Mouse (Mus musculus): Measurements from ENCODE around the gene Spen. TPM values are rescaled to one million over a fixed set of nuclear protein-coding genes. Genes with fewer than 3 reads are reported as not detected.
"Not testable (repeated sequence)": the region's sequence is repeated elsewhere in the genome, so short reads cannot be mapped to it uniquely, and the experiment has no call there.

Spen gene
- polyA plus RNA-seq, 1 experiment from 2014 or later: 16.7 TPM

DNA sequence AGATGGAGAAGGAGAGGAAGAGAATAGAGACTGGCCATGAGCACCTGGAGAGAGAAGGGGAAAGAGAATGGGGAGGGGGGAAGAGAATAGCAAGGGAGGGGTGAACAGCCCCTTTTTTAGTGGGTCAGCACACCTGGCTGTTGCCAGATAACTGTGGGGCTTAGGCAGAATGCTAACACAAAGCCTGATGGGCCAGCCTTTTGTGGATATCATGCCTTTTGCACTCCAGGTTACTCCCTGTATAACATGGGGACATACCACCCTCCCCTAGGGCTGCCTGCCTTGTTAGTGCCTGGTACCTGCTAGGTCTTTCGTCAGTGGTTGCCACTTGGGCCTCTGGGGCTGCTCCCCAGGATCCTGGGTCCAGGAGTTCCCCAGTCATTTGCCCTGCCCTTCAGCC is 32.4 kb upstream of the Spen start:
- no peak overlapping the region for H3K4me2 ChIP-seq
- no peaks in the 10 kb centered on the region for H3K36me3 ChIP-seq (ENCODE audit: poor library complexity, severe bottlenecking)
- no peak overlapping the region for H3K27ac ChIP-seq
- H3K9me3 ChIP-seq (replicated peaks): no peaks in the 10 kb centered on the region
- no peaks in the 10 kb centered on the region; the same call in 1 of the 2 replicates for H3K27me3 ChIP-seq
- ATAC-seq: no peak
- H3K4me1 ChIP-seq: 0 out of 2 replicates have a peak, but pooled peaks cover 3% of the 10 kb centered on the region
- H3K9ac ChIP-seq: no peak overlapping the region
- no peak overlapping the region for H3K4me3 ChIP-seq
- WGBS: 74% methylated on average over 1 of the region's 1 CpGs

DNA sequence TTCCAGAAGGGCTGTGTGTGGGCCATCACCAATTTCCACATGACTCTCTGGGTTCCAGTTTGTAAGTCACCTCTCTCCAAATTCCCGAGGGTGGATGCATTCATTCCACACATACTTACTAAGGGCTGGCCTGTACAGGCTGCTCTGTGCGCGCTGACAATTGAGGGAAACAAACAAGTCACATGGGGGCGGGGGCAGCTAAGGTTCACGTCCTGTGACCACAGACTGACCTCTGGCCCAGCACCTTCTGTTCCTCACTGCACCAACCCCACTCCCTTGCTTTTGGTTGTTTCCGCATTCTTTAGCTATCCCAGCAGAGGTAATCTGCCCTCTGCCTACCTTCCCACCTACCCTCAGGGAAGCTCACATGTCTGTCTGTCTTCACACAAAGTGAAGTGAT is 31.6 kb upstream of the Spen start:
- ATAC-seq: no peak
- no peaks in the 10 kb centered on the region; the same call in 1 of the 2 replicates for H3K27me3 ChIP-seq
- WGBS: 71% methylated on average over 6 of the region's 6 CpGs
- H3K4me3 ChIP-seq: no peak overlapping the region
- no peaks in the 10 kb centered on the region for H3K36me3 ChIP-seq (ENCODE audit: poor library complexity, severe bottlenecking)
- no peak overlapping the region for H3K9ac ChIP-seq
- H3K4me2 ChIP-seq: no peak overlapping the region
- 0 out of 2 replicates have a peak, but pooled peaks cover 2% of the 10 kb centered on the region for H3K4me1 ChIP-seq
- no peaks in the 10 kb centered on the region for H3K9me3 ChIP-seq (replicated peaks)
- H3K27ac ChIP-seq: no peak overlapping the region

DNA sequence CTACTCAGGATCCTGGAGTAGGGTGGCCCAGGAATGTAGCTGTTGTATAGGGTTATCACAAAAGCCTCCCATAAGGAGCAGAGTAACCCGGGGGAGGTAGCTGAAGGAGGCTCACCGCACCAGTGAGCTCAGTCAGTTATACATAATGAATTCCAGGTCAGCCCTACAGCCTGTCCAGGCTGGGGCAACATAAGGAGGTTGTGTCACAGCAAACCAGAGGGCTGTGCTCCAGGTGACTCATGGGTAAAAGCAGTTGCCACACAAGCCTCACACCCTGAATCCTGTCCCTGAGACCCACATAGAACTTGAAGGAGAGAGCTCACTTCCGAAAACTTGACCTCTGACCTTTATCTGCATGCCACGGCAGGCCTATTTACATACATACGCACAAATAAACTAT is 30.6 kb upstream of the Spen start:
- WGBS: 91% methylated on average over 5 of the region's 5 CpGs
- H3K4me1 ChIP-seq: no peaks in the 10 kb centered on the region
- no peak overlapping the region for H3K27ac ChIP-seq

DNA sequence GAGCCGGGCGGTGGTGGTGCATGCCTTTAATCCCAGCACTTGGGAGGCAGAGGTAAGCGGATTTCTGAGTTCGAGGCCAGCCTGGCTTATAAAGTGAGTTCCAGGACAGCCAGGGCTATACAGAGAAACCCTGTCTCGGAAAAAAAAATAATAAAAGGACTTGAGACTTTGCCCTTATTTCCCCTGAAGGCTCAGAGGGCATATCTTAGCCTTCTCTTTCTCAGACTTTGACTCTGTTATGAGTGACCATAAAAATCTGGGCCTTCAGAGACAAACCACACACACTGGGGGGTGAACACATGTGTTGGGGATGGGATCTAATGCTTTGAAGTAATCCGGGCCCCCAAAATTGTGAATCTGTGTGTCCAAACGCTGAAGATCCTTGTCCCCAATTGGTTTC is 28.8 kb upstream of the Spen start:
- H3K9ac ChIP-seq, ATAC-seq: not testable (repeated sequence)
- 91% methylated on average over 7 of the region's 7 CpGs for WGBS

More for the DNA sequence above, 30.6 kb upstream of the Spen start:
- no peaks in the 10 kb centered on the region for H3K27me3 ChIP-seq
- no peak overlapping the region for H3K9ac ChIP-seq
- no peak for ATAC-seq
- no peak overlapping the region for H3K4me2 ChIP-seq
- no peak overlapping the region for H3K4me3 ChIP-seq
- H3K9me3 ChIP-seq (replicated peaks): no peaks in the 10 kb centered on the region
- H3K36me3 ChIP-seq (ENCODE audit: poor library complexity, severe bottlenecking): no peaks in the 10 kb centered on the region

DNA sequence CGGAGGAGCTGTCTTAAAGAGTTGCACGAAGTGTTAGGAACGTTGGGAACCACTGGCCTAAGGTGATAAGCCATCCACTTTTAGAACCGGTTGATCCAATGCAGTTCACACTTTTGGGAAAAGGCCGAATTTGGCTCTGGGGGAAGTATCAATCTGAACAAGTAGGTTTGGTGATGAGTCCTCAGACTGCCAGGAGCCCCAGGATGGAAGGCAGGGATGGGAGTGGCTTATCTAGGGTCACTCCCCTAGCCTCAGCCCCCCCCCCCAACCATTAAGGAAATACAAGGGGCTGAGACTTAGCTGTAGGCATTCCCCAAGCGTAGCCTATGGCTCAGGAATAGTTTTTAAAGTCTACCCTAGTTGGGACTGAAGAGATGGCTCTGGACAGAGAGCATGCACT is 27.8 kb upstream of the Spen start:
- H3K4me2 ChIP-seq: no peak overlapping the region
- H3K27ac ChIP-seq: no peak overlapping the region
- H3K4me3 ChIP-seq: no peak overlapping the region
- no peak for ATAC-seq
- no peaks in the 10 kb centered on the region for H3K27me3 ChIP-seq
- H3K9me3 ChIP-seq (replicated peaks): no peaks in the 10 kb centered on the region
- WGBS: 87% methylated on average over 6 of the region's 6 CpGs
- H3K36me3 ChIP-seq (ENCODE audit: poor library complexity, severe bottlenecking): no peaks in the 10 kb centered on the region
- no peak overlapping the region for H3K9ac ChIP-seq
- H3K4me1 ChIP-seq: no peaks in the 10 kb centered on the region

More for the DNA sequence above, 28.8 kb upstream of the Spen start:
- H3K36me3 ChIP-seq (ENCODE audit: poor library complexity, severe bottlenecking); H3K9me3 ChIP-seq (replicated peaks); H3K4me1 ChIP-seq; H3K4me3 ChIP-seq; H3K27me3 ChIP-seq; H3K4me2 ChIP-seq; H3K27ac ChIP-seq: not testable (repeated sequence)

DNA sequence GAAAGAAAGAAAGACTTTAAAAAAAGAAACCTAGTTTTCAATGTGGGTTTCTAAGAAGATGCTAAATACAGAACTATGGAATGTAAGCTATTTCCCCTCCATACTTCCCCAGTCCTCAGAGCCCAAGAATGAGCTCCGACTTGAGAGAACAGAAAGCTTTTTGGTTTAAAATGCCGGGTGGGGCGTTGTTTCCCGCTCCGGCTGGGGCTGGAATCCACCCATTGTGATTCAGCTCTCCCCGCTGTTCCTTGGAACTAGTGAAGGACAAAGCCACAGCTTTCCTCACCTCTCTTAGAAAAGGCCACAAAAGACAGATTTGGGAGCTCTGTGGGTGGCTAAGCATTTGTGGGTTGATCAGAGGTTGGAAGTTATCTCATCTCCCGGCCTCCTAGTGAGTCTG is 26.9 kb upstream of the Spen start:
- no peak overlapping the region for H3K9ac ChIP-seq
- 7% methylated on average over 7 of the region's 7 CpGs for WGBS
- ATAC-seq: no peak
- no peak overlapping the region for H3K4me2 ChIP-seq
- H3K27ac ChIP-seq: no peak overlapping the region
- no peaks in the 10 kb centered on the region for H3K36me3 ChIP-seq (ENCODE audit: poor library complexity, severe bottlenecking)
- no peak overlapping the region for H3K4me3 ChIP-seq
- no peaks in the 10 kb centered on the region for H3K9me3 ChIP-seq (replicated peaks)
- H3K4me1 ChIP-seq: no peaks in the 10 kb centered on the region
- H3K27me3 ChIP-seq: no peaks in the 10 kb centered on the region

DNA sequence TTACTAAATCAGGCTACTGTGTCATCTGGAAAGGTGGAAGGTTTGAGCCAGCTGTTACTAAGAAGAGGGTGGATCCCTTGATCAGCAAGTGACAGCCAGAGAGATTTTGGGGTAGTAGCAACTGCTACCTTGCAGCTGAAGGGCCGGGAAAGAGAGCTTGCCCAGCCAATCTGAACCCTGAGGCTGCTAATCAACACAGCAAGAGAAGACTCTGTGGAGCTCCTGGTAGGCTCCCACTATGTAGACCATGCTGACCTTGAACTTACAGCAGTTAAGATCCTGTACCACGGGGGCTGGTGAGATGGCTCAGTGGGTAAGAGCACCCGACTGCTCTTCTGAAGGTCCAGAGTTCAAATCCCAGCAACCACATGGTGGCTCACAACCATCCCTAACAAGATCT is 26.3 kb upstream of the Spen start:
- no peak overlapping the region for H3K9ac ChIP-seq
- no peaks in the 10 kb centered on the region for H3K27me3 ChIP-seq
- 87% methylated on average over 3 of the region's 3 CpGs for WGBS
- no peak overlapping the region for H3K4me2 ChIP-seq
- H3K27ac ChIP-seq: no peak overlapping the region
- ATAC-seq: no peak
- H3K9me3 ChIP-seq (replicated peaks): no peaks in the 10 kb centered on the region
- H3K4me3 ChIP-seq: no peak overlapping the region
- peaks cover 4% of the 10 kb centered on the region for H3K4me1 ChIP-seq
- H3K36me3 ChIP-seq (ENCODE audit: poor library complexity, severe bottlenecking): no peaks in the 10 kb centered on the region

DNA sequence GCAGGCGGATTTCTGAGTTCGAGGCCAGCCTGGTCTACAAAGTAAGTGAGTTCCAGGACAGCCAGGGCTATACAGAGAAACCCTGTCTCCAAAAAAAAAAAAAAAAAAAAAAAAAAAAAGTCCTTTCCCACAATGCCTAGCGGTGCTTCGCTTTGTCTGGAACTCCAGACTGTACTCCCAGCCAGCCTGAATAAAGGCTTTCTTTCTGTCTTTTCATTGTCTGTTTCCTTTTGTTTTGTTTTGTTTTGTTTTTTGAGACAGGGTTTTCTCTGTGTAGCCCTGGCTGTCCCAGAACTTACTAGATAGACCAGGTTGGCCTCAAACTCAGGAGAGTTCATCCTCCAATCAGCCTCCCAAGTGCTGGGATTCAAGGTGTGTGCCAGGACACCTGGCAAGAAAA is 25.8 kb upstream of the Spen start:
- H3K9ac ChIP-seq: no peak overlapping the region
- H3K27me3 ChIP-seq: no peaks in the 10 kb centered on the region
- no peak for ATAC-seq
- H3K4me3 ChIP-seq: no peak overlapping the region
- peaks cover 8% of the 10 kb centered on the region for H3K4me1 ChIP-seq
- H3K4me2 ChIP-seq: no peak overlapping the region
- 87% methylated on average over 4 of the region's 4 CpGs for WGBS
- H3K36me3 ChIP-seq (ENCODE audit: poor library complexity, severe bottlenecking): no peaks in the 10 kb centered on the region
- no peak overlapping the region for H3K27ac ChIP-seq
- no peaks in the 10 kb centered on the region for H3K9me3 ChIP-seq (replicated peaks)

DNA sequence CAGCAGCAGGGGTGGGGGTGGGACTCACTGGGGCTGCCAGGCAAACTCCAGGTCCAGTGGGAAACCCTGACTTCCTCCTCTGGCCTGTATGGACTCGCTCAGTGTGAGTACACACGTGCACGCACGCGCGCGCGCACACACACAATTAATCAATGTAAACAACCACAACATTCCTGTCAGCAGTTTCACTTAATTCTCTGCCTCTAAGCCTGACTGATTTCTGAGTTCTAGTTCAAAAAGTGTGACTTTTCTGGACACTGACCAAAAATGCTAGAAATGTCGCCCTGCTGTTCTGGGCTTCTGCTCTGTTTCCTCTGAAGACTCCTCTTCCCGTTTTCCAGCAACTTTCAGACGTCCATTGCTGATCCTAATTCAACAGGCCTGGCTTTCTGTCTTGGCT is 23.9 kb upstream of the Spen start:
- Histone ChIP-seq H3K4me1 (peaks cover 21% of the 10 kb centered on the region), H3K9ac (no peak overlapping the region), H3K36me3 (ENCODE audit: poor library complexity, severe bottlenecking) (no peaks in the 10 kb centered on the region), H3K4me2 (no peak overlapping the region), H3K27ac (no peak overlapping the region), H3K9me3 (replicated peaks) (no peaks in the 10 kb centered on the region), H3K27me3 (0 out of 2 replicates have a peak, but pooled peaks cover 4% of the 10 kb centered on the region), H3K4me3 (no peak overlapping the region)
- 83% methylated on average over 11 of the region's 11 CpGs for WGBS
- ATAC-seq: no peak

DNA sequence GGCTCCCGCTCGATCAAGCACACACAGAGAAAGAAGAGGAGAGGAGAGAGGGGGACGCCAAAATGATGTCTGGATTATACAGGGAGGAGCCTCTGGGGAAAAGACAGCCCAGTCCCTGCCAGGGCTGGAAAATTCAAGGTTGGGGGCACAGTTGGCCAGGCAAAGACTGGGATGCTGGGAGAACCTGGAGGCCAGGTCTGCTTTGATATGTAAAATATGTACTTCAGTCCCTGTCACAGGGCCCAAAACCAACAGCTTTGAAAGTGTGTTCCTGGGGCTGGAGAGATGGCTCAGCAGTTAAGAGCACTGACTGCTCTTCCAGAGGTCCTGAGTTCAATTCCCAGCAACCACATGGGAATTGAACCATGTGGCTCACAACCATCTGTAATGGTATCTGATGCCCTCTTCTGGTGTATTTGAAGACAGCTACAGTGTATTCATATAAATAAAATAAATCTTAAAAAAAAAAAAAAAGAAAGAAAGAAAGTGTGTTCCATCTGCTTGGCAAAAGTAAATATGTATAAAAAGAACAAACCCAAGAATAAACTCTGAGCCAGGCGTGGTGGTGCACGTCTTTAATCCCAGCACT is 23.0 kb upstream of the Spen start:
- H3K9ac ChIP-seq; H3K36me3 ChIP-seq (ENCODE audit: poor library complexity, severe bottlenecking); H3K9me3 ChIP-seq (replicated peaks); H3K27ac ChIP-seq; H3K4me3 ChIP-seq; H3K27me3 ChIP-seq; H3K4me2 ChIP-seq; ATAC-seq: not testable (repeated sequence)
- peaks cover 21% of the 10 kb centered on the region for H3K4me1 ChIP-seq
- 75% methylated on average over 5 of the region's 5 CpGs for WGBS

DNA sequence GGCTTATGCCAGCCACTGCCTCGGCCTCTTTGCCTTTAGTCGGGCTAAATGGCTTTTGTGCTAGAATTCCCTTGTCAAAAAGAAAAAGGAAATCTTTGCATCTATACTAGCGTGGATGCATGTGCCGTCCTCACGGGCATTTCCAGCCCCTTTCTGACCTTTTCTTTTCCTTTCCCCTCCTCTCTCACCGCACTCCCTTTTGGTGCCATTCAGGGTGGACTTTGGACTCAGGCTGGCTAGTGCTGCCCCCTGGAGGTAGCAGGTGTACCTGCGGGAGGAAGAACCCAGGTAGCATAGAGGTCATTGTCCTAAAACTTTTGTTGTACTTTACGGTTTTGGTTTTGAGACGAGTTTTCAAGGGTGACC is 21.5 kb upstream of the Spen start:
- peak; percentile 51; the same call in 1 of the 2 replicates for ATAC-seq
- H3K4me2 ChIP-seq: peak overlapping the region; percentile 84
- WGBS: 1% methylated on average over 9 of the region's 9 CpGs

DNA sequence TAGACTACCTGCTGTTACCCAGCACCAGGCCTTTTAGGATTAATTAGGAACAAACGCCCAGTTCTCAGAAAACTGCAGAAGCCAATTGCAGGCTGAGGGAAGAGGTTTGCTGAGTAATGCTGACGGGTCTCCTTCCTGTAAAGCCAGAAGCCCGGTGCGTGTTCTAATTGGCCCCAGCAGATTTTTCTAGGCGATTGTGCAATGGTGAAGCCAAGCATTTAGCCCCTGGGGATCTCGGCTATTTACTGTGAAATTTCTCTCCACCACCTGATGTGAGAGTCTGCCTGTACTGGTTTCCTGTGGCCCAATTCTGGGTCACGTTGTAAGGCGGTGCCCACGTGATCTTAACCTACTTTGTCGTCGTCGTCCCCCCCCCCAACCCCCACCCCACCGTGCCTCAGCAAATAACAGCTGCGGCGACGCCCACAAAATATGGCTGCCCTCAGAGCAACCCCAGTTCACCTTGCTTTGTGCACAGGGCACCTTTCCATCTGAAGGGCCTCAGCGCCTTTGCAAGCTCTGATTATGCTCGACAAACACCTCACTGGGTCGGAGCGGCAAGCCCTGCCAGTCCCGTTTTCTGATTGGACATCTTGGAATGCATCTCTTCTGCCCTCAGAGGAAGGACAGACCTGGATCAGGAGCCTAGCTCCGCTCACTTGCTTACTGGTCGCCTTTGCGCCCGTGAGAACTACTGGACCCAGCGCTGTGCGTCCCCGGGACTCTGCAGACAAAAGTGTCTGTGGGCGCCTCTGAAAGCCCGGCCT is 20.9 kb upstream of the Spen start:
- peak overlapping the region; percentile 84 for H3K4me2 ChIP-seq
- no peaks in the 10 kb centered on the region for H3K36me3 ChIP-seq (ENCODE audit: poor library complexity, severe bottlenecking)
- H3K27me3 ChIP-seq: 0 out of 2 replicates have a peak, but pooled peaks cover 5% of the 10 kb centered on the region
- peak; percentile 76 for ATAC-seq
- peak overlapping the region; percentile 43 for H3K4me3 ChIP-seq
- H3K9ac ChIP-seq: peak overlapping the region; percentile 60
- WGBS: under 1% methylated on average over 30 of the region's 30 CpGs
- H3K4me1 ChIP-seq: peaks cover 21% of the 10 kb centered on the region
- peak overlapping the region; percentile 83 for H3K27ac ChIP-seq
- H3K9me3 ChIP-seq (replicated peaks): no peaks in the 10 kb centered on the region

More for the DNA sequence above, 21.5 kb upstream of the Spen start:
- Histone ChIP-seq H3K27me3 (0 out of 2 replicates have a peak, but pooled peaks cover 5% of the 10 kb centered on the region), H3K36me3 (ENCODE audit: poor library complexity, severe bottlenecking) (no peaks in the 10 kb centered on the region), H3K9ac (peak overlapping the region; percentile 60), H3K27ac (peak overlapping the region; percentile 83), H3K9me3 (replicated peaks) (no peaks in the 10 kb centered on the region), H3K4me1 (peaks cover 21% of the 10 kb centered on the region), H3K4me3 (peak overlapping the region; percentile 43)
